Mouse (Mus musculus): ENCODE results near the gene 4933402J07Rik. TPM values are rescaled to one million over a fixed set of nuclear protein-coding genes. Genes with fewer than 3 reads are reported as not detected.

The 4933402J07Rik gene
- not detected for total RNA-seq (2021)

DNA sequence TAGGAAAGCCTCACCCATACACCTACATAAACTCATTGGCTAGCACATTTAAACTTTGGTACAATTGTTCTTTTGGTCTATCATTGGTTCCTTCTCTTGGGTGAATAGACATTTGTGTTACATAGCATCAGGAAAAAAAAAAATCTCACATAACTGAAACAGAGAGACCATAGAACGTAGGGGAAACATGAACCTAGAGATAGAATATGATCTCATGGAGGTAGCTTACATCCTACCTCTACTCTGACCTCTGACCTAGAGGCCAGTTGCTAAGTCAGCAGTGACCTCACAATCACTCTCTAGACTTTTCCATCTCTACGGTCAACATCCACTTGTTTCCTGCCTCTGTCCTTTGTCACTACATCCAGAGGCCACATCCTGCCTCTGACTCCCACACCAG, at the start of gene 4933402J07Rik:
Gene 4933402J07Rik (plus strand): TSS at position 301 of the 400 bp plus-strand sequence.
- DNase-seq (ENCODE audit: extremely low spot score in 1 of 2, low spot score in 1 of 2): no peak

DNA sequence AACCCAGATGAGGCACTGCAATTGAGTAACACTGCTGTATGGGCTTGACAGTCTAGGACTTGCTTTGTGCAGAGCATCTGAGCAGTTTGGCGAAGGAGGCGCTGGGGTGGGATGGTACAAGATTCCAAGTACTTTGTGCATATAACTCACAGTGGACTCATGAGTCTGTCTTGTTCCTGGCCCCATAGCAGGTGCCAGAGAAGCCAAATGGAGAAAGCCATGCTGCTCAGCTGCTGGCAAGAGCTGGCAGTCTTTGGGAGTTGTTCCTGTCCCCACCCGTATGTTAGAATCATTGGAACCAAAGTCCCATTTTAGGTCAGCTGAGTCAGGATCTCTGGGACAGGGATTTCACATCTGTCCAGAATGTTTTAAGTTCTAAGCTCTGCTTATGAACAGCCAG, 46.5 kb upstream of the 4933402J07Rik start:
- no peak for DNase-seq (ENCODE audit: extremely low spot score in 1 of 2, low spot score in 1 of 2)

DNA sequence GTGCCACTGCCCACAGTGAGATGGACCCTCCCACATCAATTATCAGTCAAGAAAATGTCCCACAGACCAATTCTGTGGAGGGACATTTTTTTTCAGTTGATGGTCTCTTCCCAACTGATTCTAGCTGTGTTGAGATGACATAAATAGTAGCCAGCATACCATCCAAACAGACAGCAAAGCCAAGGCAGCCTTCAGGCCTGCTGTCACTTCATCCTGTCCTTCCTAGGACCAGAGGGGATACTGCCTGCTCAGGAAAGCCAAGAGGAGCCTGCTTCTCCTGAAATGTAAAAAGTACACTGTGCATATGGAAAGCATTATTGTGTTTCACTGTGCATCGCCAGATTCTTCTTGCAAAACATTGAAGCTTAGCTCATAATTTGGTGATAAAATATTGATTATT, 38.6 kb upstream of the 4933402J07Rik start:
- no peak for DNase-seq (ENCODE audit: extremely low spot score in 1 of 2, low spot score in 1 of 2)

DNA sequence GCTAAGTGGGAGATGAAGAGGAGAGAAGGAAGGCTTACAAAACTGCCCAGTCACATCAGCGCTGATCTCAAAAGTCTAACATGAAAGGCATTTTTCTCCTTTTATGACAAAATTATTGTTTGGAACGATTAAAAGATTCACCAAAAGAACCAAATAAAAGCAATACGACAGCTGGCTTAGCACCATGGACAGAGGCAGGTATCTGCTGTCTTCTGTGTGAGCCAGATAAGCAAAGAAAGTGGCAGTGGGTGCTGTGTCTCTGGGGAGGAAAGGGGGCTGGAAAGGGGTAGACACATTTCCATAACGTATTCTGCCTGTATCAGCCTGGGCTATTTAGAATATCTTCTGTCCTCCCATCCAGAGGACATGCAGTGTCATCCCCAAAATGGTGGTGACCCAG, 32.5 kb upstream of the 4933402J07Rik start:
- no peak for DNase-seq (ENCODE audit: extremely low spot score in 1 of 2, low spot score in 1 of 2)

DNA sequence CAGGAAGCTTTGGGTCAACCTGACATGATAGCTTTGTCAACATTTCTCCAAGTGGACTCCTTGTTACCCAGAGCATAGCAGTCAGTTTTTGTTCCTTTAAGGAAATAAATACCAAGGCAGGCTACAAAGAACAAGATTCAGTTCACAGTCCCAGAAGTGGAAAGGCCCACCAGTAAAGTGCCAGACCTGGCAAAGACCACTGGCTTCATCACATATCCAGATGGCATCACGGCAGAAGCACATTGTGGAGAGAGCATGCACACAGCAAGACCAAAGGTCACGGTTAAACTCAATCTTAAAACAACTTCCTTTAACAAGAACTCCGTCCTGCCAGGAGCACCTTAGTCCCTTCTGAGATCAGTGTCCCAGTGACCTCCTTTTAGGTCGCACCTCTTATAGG, 30.2 kb upstream of the 4933402J07Rik start:
- no peak for DNase-seq (ENCODE audit: extremely low spot score in 1 of 2, low spot score in 1 of 2)

DNA sequence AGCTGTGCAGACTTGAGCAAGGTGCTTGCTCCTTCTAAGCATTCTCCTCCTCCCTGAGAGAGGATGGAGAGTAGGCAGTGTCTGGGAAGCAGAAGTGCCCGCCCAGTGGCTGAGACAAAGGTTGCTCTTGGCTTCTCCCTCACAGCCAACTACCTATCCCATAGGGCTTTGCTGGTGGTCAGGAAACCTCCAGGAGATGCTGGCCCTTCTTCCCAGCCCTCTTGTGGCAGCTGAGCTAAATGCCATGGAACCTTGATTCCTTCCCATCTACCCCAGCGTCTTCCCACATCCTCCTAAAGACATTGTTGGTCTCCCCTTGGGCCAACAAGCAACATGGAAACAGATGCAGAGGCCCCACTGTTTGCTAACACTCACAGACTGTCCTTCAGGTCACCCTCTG, 28.8 kb upstream of the 4933402J07Rik start:
- DNase-seq (ENCODE audit: extremely low spot score in 1 of 2, low spot score in 1 of 2): no peak

DNA sequence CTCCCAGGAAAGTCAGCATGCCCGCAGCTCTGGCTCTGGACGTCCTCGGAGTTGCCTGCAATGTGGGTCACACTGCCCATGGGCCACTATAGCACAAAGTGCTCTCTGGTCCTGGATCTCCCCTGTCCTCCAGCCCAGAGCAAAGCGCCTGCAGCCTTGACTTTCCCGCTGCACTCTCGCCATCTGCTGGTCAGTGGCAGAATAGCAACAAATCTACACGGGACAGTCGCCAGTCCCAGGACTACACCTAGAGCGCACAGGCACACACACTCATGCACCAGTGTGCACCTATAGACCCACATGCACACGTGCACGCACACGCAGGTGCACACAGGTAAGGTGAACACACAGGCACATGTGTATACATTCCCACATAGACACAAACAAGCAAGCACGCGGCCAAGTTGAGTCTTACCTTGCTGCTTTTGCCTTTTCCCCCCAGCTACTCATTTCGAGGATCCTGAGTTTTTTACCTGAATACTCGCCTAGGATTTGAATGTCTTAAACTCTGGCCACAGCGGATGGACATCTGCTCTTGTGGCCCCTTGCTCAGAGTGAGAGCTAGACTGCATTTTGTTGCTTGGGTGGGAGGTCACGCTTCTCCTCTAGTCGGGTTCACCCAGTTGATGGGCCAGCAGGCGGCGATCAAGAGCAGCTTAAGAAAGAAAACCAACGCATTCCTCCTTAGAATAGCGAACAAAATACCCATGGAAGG, 26.9 kb upstream of the 4933402J07Rik start:
- peak; percentile 57 to 91 for DNase-seq (ENCODE audit: extremely low spot score in 1 of 2, low spot score in 1 of 2)

DNA sequence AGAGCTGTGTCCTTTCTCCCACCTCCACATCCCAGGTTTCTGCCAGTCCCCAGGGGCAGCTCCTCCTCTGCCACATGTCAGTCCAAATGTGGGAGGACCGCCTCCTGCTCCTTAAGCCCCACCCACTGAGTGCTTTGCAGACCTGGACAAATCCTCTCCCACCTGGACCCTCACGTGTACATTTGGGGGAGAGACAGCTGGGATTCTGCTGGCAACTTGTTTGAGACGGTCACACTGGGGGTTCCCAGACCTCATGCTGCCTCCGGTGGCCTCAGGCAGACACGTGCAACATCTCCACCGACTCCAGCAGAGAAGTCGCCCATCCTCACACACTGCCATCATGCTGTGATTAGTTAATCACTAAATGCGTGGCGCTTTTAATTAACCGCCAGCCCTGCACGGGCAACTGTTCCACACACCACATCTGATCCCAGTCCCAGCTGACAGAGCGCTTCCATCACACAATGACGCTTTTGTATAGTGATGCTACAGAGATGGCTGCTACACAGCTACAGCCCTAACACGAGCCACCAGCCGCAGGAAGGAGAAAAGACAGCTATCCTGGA, 23.7 kb upstream of the 4933402J07Rik start:
- peak; percentile 10 to 22 for DNase-seq (ENCODE audit: extremely low spot score in 1 of 2, low spot score in 1 of 2)

DNA sequence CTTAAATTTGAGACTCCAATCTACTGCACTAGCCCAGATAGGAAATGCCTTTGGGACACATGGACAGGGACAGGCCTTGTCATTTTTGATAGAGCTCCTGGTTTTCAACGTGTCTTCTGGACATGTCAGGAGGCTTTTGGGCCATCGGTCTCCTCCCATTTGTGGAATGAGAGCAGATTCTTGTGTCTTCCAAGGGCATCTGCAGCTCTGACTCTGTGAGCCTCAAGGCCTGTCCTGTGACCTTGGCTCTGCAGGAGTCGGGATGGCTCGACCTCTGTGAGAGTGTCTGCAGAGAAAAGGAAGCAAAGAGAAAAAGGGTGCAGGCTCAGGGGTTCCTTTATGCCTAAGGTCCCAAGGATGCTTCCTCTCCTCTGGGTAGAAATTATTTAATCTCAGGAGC, 13.8 kb upstream of the 4933402J07Rik start:
- DNase-seq (ENCODE audit: extremely low spot score in 1 of 2, low spot score in 1 of 2): no peak

DNA sequence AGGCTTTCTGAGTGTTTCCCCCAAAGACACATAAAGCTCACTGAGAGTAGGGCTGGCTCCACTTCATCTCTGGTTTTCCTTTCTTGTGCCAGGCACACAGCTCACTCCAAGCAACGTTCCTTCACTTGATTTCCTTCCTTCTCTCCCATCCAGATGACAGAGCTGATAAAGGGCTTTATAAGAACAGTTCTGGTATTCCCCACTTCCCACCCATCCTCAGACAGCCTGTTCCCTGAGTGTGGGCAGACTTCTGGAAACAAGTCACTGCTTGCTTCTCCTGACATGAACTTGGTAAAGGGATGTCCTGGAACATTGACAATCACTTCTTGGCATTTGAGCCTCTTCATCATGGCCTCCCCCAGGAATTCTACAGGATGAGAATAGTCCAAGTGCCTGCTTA, 10.9 kb upstream of the 4933402J07Rik start:
- no peak for DNase-seq (ENCODE audit: extremely low spot score in 1 of 2, low spot score in 1 of 2)

DNA sequence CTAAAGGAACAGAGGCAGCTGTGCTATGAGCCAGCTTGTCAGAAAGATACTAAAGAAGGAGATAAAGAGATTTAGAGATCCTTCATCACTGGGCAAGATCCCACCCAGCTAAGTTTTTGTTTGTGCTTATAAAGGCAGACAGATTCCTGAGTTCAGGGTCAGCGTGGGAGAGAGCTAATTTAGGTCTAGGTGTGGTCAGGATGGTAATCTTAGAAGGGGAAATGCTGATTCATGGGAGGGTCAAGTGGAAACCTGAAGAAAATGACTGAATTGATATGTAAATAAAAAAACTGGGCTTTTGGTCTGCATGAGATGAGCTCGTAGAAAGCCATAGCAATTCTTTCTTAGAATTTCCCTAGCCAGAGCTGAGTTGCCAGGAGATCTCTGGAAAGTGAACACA, 2.9 kb upstream of the 4933402J07Rik start:
- no peak for DNase-seq (ENCODE audit: extremely low spot score in 1 of 2, low spot score in 1 of 2)

DNA sequence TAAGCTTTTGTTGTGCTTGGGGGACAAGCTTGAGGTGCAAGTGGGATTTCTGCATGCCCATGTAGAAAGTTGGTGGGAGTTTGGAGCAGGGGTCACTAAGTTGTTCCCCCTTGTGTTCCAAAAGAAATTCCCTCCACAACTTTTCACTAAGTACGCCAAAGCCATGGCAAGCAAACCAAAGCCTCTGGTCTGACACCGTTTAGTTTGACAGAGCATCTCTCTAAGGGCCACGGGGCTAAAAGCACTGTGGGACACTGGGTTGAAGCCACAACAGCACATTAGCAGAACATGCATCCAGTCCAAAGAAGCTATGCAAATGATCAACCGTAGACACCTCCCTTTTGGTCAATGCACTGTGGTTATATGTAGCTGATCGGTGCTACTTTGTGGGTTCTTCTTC, 5.5 kb downstream of the 4933402J07Rik start:
- no peak for DNase-seq (ENCODE audit: extremely low spot score in 1 of 2, low spot score in 1 of 2)

DNA sequence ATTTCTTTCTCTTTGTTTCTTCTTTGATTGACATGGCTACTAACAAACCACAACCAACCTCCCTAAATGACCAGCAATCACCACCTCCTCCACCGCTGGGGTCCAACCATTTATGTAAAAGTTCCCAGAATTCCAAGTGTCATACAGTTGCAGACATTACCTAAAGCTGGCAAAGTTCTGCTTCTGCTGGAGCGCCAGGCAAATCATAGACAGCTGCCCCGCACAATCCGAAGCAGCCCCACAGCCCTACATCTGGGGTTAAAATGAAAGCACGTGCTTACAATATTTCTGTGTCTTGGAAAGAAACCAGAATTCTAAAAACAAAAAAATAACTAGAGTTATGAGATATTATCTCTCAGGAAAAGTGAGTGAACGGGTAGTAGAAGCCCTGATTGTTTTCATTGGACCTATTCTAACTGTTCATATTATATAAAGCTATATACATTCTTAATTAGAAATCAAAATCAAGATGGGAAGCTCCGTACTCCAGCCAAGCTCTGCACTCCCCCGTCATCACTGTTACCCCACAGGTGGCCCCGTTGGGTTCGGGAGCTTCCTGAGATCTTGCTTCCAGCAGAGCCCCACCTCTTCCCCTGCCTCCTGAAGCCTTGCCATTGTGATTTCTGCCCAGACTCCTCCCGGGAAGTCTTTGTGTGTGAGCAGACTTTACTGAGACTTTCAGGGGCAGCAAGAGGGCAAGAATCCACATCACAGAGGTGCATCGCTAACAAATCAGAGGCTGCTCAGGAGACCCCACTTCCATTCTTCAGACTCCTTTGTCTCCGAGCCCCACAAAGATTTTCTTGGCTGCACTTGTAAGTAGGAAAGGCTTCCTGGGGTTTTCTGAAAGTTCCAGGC, 6.3 kb downstream of the 4933402J07Rik start:
- DNase-seq (ENCODE audit: extremely low spot score in 1 of 2, low spot score in 1 of 2): no peak

DNA sequence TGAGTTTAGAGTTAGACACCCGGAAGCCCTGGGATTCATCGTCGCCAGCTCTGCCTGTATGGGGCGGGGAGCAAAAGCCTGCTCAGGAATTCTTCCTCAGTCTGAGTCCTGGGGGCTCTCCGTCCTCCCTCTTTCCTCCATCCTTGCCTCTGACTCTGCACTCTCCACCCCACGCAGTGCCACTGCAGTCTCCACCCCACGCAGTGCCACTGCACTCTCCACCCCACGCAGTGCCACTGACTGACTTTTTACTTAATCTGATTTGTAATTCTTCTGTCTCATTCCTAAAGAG, 6.9 kb downstream of the 4933402J07Rik start:
- DNase-seq (ENCODE audit: extremely low spot score in 1 of 2, low spot score in 1 of 2): no peak

DNA sequence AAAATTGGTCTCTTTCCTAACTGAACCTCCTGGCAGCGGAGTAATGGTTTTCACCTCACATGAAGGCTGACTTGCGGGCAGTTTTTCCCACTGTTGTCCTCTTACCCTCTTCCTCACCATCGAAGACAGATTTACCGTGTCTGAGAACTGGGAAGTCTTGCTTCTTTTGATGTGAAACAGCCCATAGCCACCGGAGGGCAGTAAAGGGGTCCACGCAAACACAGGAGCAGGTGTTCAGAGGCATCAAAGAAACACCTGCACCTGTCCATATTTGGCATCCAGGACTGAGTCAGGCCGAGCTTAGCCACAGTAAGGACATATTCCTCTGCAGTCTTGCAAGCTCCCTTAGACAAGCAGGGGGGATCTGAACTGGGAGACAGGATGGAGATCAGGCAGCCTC, 7.2 kb downstream of the 4933402J07Rik start:
- no peak for DNase-seq (ENCODE audit: extremely low spot score in 1 of 2, low spot score in 1 of 2)

DNA sequence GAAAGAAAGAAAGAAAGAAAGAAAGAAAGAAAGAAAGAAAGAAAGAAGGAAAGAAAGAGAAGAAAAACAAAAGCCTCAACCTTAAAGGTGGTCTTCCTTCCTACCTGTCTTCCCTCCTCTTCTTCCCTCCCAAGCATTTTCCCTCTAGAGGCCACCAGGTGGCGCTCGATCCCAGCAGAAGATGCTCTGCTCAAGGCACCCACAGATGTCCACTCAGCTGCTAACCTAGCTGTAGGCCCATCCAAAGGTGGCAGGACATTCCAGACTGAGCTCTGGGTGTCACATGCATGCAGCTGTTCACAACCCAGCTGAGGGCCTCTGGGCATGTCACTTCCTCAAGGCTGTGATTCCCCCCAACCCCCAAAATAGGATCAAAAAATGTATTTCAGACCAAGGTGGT, 30.6 kb downstream of the 4933402J07Rik start:
- peak; percentile 35 to 71 for DNase-seq (ENCODE audit: extremely low spot score in 1 of 2, low spot score in 1 of 2)

DNA sequence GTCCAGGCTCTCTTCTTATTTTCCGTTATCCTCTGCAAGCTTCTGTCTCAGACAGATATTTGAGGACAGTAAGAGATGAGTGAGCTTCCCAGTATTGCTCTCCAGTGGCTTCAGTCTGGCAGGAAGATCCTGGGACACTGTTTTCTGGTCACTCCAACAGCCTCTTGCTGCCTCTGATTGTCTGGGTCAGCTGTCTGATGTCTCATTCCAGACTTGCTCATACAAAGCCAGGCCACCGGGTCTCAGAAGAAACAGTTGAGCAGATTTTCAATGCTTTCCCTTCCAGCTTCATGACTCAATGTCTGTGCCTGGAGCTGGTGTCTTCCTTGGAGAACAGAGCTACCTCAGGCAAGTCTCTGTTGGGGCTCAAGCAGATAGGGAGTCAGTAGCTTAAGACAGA, 39.1 kb downstream of the 4933402J07Rik start:
- DNase-seq (ENCODE audit: extremely low spot score in 1 of 2, low spot score in 1 of 2): no peak

DNA sequence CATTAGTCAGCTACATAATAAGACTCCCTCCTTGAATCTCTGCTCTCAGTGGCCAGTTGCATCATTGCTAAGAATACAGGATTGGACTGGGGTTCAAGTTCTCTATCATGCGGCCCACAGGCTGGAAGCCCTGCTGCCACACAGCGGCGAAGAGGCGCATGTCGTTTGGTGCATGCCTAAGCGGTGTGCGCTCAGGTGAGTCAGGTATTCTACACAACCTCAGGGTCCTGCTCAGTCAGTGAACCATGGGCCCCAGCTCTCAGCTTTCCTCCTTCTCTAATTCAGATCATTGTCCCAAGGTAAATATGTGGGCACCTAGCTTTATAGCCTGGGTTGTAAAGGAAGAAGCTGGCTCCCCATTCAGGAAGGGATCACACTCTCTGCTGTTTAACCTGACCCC, 45.5 kb downstream of the 4933402J07Rik start:
- no peak for DNase-seq (ENCODE audit: extremely low spot score in 1 of 2, low spot score in 1 of 2)

DNA sequence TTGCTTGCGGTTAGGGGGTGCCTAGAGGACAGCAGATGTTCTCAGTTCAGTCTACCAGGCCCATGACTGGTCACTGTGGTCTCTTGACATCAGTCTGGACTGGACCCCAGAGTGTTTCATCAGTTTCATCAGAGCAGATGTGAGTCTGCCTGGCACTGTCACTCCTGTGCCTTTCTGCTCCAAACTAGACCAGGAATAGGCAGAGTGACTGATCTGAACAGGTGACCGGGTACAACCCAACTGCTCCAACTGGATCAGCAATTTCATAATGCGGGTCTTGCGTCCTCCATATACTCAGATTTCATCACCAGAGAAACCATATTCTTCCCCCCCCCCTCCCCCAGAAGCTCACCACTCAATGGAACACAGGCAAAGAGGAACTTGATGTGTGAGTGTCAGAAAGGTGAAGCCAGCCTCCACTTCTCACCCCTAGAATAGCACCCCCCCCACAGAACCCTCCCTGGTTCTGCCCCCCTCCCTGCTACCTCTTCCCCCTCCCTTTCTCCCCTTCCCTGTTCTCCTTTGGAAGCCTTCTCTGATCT, 46.1 kb downstream of the 4933402J07Rik start:
- no peak for DNase-seq (ENCODE audit: extremely low spot score in 1 of 2, low spot score in 1 of 2)

DNA sequence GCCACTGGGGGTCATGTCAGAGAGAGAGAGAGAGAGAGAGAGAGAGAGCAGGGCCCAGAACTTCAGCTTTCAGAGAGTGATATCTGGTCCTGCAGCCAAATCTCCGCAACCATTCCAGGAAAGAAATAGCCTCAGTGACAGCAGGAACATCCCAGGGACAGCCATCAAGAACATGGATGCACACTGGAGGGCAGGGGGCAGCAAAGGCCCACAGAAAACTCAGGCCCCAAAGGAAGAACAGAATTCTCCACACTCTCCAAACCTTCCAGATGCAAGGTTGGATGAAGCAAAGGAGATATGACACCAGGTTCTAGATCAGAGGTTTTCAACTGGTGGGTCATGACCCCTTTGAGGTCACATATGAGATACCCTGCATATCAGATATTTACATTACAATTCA, 50.0 kb downstream of the 4933402J07Rik start:
- no peak for DNase-seq (ENCODE audit: extremely low spot score in 1 of 2, low spot score in 1 of 2)

DNA sequence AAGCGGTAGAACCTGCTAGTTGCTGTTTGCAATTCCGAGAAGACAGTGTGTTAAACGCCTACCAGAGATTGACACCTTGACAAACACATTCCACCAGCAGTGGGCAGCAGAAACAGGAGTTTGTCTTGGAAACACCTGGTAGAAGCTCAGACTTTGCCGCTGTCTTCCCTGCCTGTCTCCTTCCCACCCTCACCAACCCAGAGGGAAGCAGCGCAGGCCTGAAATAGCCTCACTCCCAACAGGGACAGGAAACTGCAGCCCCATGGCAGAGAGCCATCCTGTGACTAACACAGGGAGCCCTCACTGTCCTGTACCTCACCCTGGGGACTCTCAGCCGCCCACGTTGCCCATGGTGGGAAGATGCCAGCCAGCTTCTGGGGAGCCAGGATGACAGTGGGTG, 55.5 kb downstream of the 4933402J07Rik start:
- DNase-seq (ENCODE audit: extremely low spot score in 1 of 2, low spot score in 1 of 2): no peak

Measured in layer of hippocampus, postnatal 25 days (tissue).